Mouse (Mus musculus): ENCODE data around the gene Vsig8. TPM values are rescaled to one million over a fixed set of nuclear protein-coding genes. Genes with fewer than 3 reads are reported as not detected.

Vsig8 gene
- polyA plus RNA-seq, 1 experiment, result not detected

DNA sequence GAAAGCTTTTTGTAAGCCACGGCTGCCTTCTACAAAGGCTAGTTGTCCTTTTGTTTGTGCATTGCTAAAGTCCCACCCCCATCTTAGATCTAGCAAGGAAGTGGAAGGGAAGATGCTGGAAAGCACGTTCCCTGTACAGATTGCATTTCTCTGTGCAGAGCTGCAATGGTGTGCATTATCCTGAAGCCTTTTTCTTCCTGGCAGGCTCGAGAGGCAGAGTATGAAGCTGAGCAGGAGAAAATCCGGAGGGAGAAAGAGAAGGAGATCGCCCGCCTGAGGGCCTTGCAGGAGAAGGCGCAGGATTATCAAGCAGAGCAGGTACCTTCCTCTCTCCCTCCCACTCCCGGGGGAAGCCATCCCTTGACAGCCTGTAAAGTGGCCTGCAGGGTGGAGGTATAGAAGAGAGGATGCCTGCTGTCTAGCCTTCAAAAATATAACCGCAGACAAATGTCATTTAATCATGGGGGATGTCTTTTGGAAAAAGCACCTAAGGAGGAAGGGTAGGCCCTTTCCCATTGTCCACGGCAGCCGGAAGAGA, 15.4 kb upstream of the Vsig8 start:
- Histone ChIP-seq H3K36me3 (ENCODE audit: control insufficient read depth) (no peaks in the 10 kb centered on the region), H3K4me1 (ENCODE audit: control insufficient read depth) (no peaks in the 10 kb centered on the region), H3K9me3 (ENCODE audit: control insufficient read depth, low read length) (no peaks in the 10 kb centered on the region), H3K27me3 (ENCODE audit: control insufficient read depth) (no peaks in the 10 kb centered on the region; the same call in 1 of the 2 replicates), H3K4me3 (replicated peaks) (no peak overlapping the region)
- TF ChIP-seq TAL1 (IDR thresholded peaks at IDR 0.05; ENCODE audit: low read length) (no peak), GATA1 (IDR thresholded peaks at IDR 0.05; ENCODE audit: low read length) (no peak)

DNA sequence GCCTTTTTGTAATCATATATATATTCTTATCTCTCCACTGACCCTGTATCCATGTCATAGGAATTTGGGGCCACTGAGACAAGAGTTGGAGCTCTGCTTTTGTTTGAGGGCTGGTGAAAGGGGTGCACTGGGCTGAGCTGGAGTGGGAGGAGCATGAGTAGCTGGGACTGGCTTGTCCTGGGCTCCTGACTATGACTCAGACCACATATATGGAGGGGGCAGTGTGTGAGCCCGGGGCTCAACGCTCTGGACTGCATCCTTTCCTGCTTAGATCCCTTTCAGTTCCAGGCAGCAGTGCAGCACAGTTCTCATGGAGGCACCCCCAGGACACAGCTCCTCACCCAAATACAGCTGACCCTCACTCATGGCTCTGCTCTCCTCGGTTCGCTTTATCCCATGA, 9.7 kb upstream of the Vsig8 start:
- H3K4me1 ChIP-seq (ENCODE audit: control insufficient read depth), result no peaks in the 10 kb centered on the region
- TF ChIP-seq TAL1 (IDR thresholded peaks at IDR 0.05; ENCODE audit: low read length) (no peak), GATA1 (IDR thresholded peaks at IDR 0.05; ENCODE audit: low read length) (no peak)
- no peaks in the 10 kb centered on the region for H3K9me3 ChIP-seq (ENCODE audit: control insufficient read depth, low read length)
- peaks cover 17% of the 10 kb centered on the region for H3K27me3 ChIP-seq (ENCODE audit: control insufficient read depth)
- H3K36me3 ChIP-seq (ENCODE audit: control insufficient read depth), result no peaks in the 10 kb centered on the region
- H3K4me3 ChIP-seq (replicated peaks), result no peak overlapping the region

DNA sequence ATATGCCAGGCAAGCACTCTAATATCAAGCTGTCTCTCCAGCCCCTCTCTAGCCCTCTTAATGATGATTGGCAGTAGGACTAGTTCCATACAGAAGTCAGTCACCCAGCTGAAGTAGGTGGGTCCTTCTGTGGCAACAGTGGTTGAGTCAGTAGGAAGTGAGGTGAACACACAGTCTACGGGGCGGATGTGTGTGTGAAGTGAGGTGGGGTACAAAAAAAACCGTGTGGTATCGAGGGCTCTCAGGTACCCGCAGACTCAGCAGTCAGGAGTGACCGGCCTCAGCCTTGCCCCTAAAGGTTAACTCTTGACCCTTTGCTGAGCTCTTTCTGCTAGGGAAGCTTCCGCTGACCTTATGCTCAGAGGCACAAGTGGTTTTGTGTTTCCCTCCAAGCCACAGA, 7.2 kb upstream of the Vsig8 start:
- Histone ChIP-seq H3K36me3 (ENCODE audit: control insufficient read depth) (no peaks in the 10 kb centered on the region), H3K9me3 (ENCODE audit: control insufficient read depth, low read length) (no peaks in the 10 kb centered on the region), H3K4me3 (replicated peaks) (no peak overlapping the region), H3K4me1 (ENCODE audit: control insufficient read depth) (no peaks in the 10 kb centered on the region), H3K27me3 (ENCODE audit: control insufficient read depth) (peaks cover 20% of the 10 kb centered on the region)
- no peak for TF ChIP-seq GATA1 (IDR thresholded peaks at IDR 0.05; ENCODE audit: low read length)
- no peak for TF ChIP-seq TAL1 (IDR thresholded peaks at IDR 0.05; ENCODE audit: low read length)

DNA sequence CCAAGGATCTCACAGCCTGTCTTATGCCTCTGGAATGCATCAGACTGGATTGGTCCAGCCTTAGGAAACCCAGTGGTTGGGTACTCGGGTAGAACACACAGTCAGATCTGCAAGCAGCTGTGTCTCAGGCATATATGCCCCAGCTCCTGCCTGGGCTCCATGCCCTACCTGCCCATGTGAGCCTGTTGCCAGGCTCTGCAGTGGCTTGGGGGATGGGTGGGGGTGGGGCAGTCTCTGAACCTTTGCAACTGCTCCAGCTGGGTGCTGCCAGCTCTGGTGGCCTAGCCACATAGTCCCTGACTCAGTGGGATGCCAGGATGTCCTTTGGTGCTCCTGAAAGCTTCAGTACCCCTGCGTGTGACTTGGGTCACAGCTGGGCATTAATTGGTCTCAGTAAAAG, 6.4 kb upstream of the Vsig8 start:
- TF ChIP-seq GATA1 (IDR thresholded peaks at IDR 0.05; ENCODE audit: low read length) (no peak), TAL1 (IDR thresholded peaks at IDR 0.05; ENCODE audit: low read length) (no peak)
- Histone ChIP-seq H3K9me3 (ENCODE audit: control insufficient read depth, low read length) (no peaks in the 10 kb centered on the region), H3K4me1 (ENCODE audit: control insufficient read depth) (no peaks in the 10 kb centered on the region), H3K27me3 (ENCODE audit: control insufficient read depth) (peaks cover 20% of the 10 kb centered on the region), H3K36me3 (ENCODE audit: control insufficient read depth) (no peaks in the 10 kb centered on the region), H3K4me3 (replicated peaks) (no peak overlapping the region)

DNA sequence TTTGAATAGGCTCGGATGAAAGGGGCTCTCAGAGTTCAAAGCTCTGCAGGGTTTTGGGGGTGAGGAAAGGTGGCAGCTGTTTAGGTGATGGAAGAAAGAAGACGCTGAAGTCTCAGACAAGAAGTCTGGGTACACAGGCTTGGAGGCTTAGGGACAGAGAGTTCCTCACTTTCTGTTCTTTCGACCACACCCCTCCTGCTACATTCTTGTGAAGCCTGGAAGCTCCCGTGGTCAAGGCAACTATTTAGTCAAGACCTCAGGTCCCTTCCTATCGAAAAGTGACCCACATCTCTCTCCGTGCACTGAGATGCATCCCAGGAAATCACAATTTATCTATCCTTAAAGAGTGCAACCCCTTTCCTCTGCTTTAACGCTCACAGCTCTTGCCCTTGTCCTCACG, 6.0 kb upstream of the Vsig8 start:
- Histone ChIP-seq H3K9me3 (ENCODE audit: control insufficient read depth, low read length) (no peaks in the 10 kb centered on the region), H3K4me1 (ENCODE audit: control insufficient read depth) (no peaks in the 10 kb centered on the region), H3K4me3 (replicated peaks) (no peak overlapping the region), H3K36me3 (ENCODE audit: control insufficient read depth) (no peaks in the 10 kb centered on the region), H3K27me3 (ENCODE audit: control insufficient read depth) (peaks cover 20% of the 10 kb centered on the region)
- TF ChIP-seq TAL1 (IDR thresholded peaks at IDR 0.05; ENCODE audit: low read length), result no peak
- no peak for TF ChIP-seq GATA1 (IDR thresholded peaks at IDR 0.05; ENCODE audit: low read length)

DNA sequence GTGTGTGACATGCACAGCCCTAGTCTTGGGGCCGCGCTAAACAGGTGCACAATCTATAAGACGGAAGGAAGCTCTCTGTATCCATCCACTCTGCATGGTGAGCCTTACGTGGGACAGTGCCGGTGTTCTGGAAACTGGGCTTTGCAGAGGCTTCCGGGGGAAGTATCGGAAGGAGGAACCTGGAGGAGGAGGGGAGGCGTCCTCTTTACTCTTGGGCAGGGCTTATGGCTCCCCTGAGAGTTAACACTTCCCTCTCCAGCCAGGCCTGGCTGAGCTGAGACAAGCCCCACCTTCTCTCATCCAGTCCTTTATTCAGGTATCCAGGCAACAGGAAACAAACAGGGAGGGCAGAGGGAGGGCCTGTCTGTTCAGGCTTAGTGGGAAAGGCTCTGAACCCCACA, 5.2 kb upstream of the Vsig8 start:
- no peaks in the 10 kb centered on the region for H3K36me3 ChIP-seq (ENCODE audit: control insufficient read depth)
- H3K27me3 ChIP-seq (ENCODE audit: control insufficient read depth), result peaks cover 20% of the 10 kb centered on the region
- no peak overlapping the region for H3K4me3 ChIP-seq (replicated peaks)
- H3K4me1 ChIP-seq (ENCODE audit: control insufficient read depth), result no peaks in the 10 kb centered on the region
- H3K9me3 ChIP-seq (ENCODE audit: control insufficient read depth, low read length), result no peaks in the 10 kb centered on the region
- TF ChIP-seq TAL1 (IDR thresholded peaks at IDR 0.05; ENCODE audit: low read length) (no peak), GATA1 (IDR thresholded peaks at IDR 0.05; ENCODE audit: low read length) (no peak)

DNA sequence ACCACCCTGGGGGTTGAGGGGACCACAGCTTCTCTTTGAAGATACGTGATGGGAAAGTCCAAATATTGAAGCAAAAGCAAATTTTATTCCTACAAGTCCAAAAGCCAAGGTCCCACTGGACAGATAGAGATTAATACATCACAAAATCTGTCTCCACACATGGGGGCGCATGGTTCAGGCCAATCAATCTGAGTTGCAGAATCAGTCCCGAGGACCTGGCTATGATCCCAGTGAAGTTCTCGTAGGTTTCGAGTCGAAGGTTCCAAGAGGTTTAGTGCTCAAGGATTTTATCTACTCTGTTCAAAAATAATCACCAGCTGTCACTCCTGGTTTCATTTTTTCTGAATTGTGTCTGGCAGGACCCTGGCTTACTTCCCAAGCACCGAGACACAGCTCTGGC, 4.7 kb upstream of the Vsig8 start:
- no peak for TF ChIP-seq GATA1 (IDR thresholded peaks at IDR 0.05; ENCODE audit: low read length)
- TF ChIP-seq TAL1 (IDR thresholded peaks at IDR 0.05; ENCODE audit: low read length), result no peak
- Histone ChIP-seq H3K4me3 (replicated peaks) (no peak overlapping the region), H3K36me3 (ENCODE audit: control insufficient read depth) (no peaks in the 10 kb centered on the region), H3K4me1 (ENCODE audit: control insufficient read depth) (no peaks in the 10 kb centered on the region), H3K9me3 (ENCODE audit: control insufficient read depth, low read length) (no peaks in the 10 kb centered on the region), H3K27me3 (ENCODE audit: control insufficient read depth) (peaks cover 20% of the 10 kb centered on the region)

DNA sequence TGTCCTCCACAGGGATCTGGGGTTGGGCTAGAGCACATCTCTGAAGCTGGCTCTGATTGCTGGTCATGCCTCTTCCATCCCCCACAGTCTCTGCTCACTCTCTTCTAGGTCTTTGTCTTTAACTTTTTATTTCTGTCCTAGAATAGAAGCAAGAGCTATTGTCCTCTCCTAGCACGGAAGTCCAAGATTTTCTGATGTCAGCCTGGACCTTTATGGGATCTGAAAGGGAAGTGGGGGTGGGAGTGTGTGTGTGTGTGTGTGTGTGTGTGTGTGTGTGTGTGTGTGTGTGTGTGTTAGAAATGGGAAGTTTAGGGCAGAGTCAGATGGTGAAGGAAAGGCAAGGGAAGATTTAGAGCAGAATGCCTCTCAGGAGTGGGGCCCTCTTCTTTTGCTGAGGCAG, 3.1 kb upstream of the Vsig8 start:
- no peaks in the 10 kb centered on the region for H3K4me1 ChIP-seq (ENCODE audit: control insufficient read depth)
- peaks cover 20% of the 10 kb centered on the region for H3K27me3 ChIP-seq (ENCODE audit: control insufficient read depth)
- H3K36me3 ChIP-seq (ENCODE audit: control insufficient read depth), result no peaks in the 10 kb centered on the region
- H3K4me3 ChIP-seq (replicated peaks), result no peak overlapping the region
- H3K9me3 ChIP-seq (ENCODE audit: control insufficient read depth, low read length), result no peaks in the 10 kb centered on the region
- no peak for TF ChIP-seq TAL1 (IDR thresholded peaks at IDR 0.05; ENCODE audit: low read length)
- no peak for TF ChIP-seq GATA1 (IDR thresholded peaks at IDR 0.05; ENCODE audit: low read length)

DNA sequence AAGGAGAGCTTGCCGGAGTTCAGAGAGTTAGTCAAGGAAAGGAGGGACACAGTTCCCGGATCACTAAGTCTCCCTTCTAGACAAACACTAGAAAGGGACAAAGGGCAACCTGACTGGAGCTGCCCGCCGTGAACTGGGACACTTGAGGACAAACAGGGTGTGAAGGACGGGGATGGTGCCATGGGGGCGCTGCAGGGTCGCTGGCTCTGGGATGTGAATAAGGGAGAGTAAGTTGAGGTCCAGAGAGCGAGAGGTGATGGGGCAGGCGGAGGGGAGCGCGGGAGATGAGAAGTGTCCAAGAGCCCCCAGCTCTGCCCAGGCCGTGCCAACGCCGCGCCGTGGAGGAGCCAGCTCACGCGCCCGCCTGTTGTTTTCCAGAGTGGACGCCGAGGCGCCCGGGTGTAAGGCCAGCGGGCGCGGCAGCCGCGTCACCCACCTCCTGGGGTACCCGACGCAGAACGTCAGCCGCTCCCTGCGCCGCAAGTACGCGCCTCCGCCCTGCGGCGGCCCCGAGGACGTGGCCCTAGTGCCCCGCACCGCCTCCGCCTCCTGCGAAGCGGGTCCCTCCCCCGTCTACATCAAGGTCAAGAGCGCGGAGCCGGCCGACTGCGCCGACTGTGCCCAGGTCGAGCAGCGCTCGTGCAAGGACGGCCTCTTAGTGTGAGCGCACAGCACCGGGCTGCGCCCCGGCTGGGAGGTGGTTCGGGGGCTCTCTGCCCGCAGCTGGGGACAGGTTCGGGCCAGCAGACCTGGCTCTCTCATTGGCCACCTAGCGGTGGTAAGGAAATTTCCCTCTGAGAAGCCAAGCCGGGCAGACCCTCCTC, 7.1 kb downstream of the Vsig8 start:
- Histone ChIP-seq H3K4me3 (replicated peaks) (peak overlapping the region; percentile 35), H3K36me3 (ENCODE audit: control insufficient read depth) (no peaks in the 10 kb centered on the region), H3K27me3 (ENCODE audit: control insufficient read depth) (peaks cover 61% of the 10 kb centered on the region), H3K9me3 (ENCODE audit: control insufficient read depth, low read length) (no peaks in the 10 kb centered on the region), H3K4me1 (ENCODE audit: control insufficient read depth) (no peaks in the 10 kb centered on the region)
- no peak for TF ChIP-seq TAL1 (IDR thresholded peaks at IDR 0.05; ENCODE audit: low read length)
- TF ChIP-seq GATA1 (IDR thresholded peaks at IDR 0.05; ENCODE audit: low read length), result no peak

Measured in erythroblast, embryonic 14.5 days (primary cell).